ENCODE assay signal across 8 mouse cellular contexts in the genomic region with DNA sequence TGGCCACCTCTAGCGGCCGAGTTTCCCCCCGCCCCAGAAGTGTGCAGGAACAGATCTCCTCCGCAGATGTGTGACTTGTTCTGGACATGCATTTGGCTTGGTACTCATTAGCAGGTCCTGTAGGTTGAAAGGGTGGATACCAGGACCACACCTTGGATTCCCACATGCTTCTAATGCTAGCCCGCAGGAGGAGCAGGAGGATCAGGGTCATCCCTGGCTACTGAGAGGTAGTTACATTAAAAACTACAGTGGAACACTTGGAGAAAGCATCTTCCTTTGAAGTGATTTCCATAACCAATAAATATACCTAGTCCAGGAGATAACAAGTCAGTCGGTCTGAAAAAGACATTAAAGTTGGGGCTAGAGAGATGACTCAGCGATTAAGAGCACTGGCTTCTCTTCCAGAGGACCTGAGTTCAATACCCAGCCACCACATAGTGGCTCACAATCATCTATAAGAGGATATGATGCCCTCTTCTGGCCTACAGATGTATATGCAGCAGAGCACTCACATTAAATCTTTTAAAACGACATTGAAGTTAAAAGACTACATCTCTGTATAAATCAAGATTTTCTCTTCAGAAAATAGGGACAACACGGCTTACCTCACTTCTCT. TPM values are rescaled to one million over a fixed set of nuclear protein-coding genes. Genes with fewer than 3 reads are reported as not detected.
DNase-seq lines count a peak whose midpoint lies in the region; ATAC-seq and TF ChIP-seq lines count a peak whose summit lies in the region.

No protein-coding gene starts in this region.

- ATAC-seq in forebrain, embryonic 14.5 days: no peak
- no peak for ATAC-seq in liver, embryonic 11.5 days (replicated peaks; ENCODE audit: low FRiP score)

- H3K36me3 ChIP-seq in kidney, adult 2 months (ENCODE audit: control insufficient read depth, insufficient read depth, low read length): no peaks in the 10 kb centered on the region
- peaks cover 8% of the 10 kb centered on the region for H3K36me3 ChIP-seq in forebrain, embryonic 14.5 days (ENCODE audit: control insufficient read depth, insufficient read depth, low read length)
- H3K36me3 ChIP-seq in liver, embryonic 11.5 days (ENCODE audit: control insufficient read depth, insufficient read depth, low read length): peaks cover 5% of the 10 kb centered on the region; the same call in 1 of the 2 replicates

- peak overlapping the region; percentile 79; the same call in 1 of the 2 replicates for H3K9ac ChIP-seq in forebrain, embryonic 14.5 days (ENCODE audit: low read length)
- peak overlapping the region; percentile 27 for H3K9ac ChIP-seq in liver, embryonic 11.5 days (ENCODE audit: low read depth, low read length)

- intact Hi-C loops in left cerebral cortex, postnatal 14 days (cut with DNase I): no loop called here

- H3K4me3 ChIP-seq in kidney, adult 2 months (ENCODE audit: insufficient read depth, low read depth, low read length): peak overlapping the region; percentile 31
- peak overlapping the region; percentile 64 for H3K4me3 ChIP-seq in forebrain, embryonic 14.5 days (ENCODE audit: low read depth, low read length)
- H3K4me3 ChIP-seq in liver, embryonic 11.5 days (ENCODE audit: low read depth, low read length): peak overlapping the region; percentile 71

- peak; percentile 20 for DNase-seq in kidney, adult 2 months
- no peak for DNase-seq in kidney, adult 18-20 months
- DNase-seq in NIH3T3 (ENCODE audit: low read depth): peak; percentile 80
- peak; percentile 72 for DNase-seq in forebrain, embryonic 14.5 days (ENCODE audit: low spot score)
- DNase-seq in liver, embryonic 11.5 days (ENCODE audit: low spot score): no peak
- peak; percentile 69 for DNase-seq in retina, postnatal 1 day
- no peak for DNase-seq in left cerebral cortex, postnatal 14 days (ENCODE audit: low spot score in 2 of 2)
- no peak for DNase-seq in cerebellum, adult 11 months

- TF ChIP-seq CTCF in kidney, adult 2 months (conservative IDR thresholded peaks at IDR 0.05; ENCODE audit: insufficient read depth, insufficient read length, low read depth, low read length): no peak

- WGBS in kidney, adult 2 months: 3% methylated on average over 9 of the region's 9 CpGs
- WGBS in forebrain, embryonic 14.5 days: 13% methylated on average over 9 of the region's 9 CpGs
- WGBS in liver, embryonic 11.5 days: 5% methylated on average over 9 of the region's 9 CpGs

- no peaks in the 10 kb centered on the region for H3K9me3 ChIP-seq in forebrain, embryonic 14.5 days (replicated peaks; ENCODE audit: control insufficient read depth, low read length)
- no peaks in the 10 kb centered on the region for H3K9me3 ChIP-seq in liver, embryonic 11.5 days (ENCODE audit: control insufficient read depth, low read length)

- no peaks in the 10 kb centered on the region for H3K27me3 ChIP-seq in kidney, adult 2 months (replicated peaks; ENCODE audit: control insufficient read depth, insufficient read depth, low read length)
- no peaks in the 10 kb centered on the region for H3K27me3 ChIP-seq in forebrain, embryonic 14.5 days (replicated peaks; ENCODE audit: control insufficient read depth, insufficient read depth, low read length)
- H3K27me3 ChIP-seq in liver, embryonic 11.5 days (replicated peaks; ENCODE audit: control insufficient read depth, insufficient read depth, low read length): no peaks in the 10 kb centered on the region

- TF ChIP-seq POLR2A in kidney, adult 2 months (IDR thresholded peaks at IDR 0.05; ENCODE audit: low read depth, low read length): no peak

- H3K27ac ChIP-seq in kidney, adult 2 months (ENCODE audit: insufficient read depth, low read depth, low read length): peak overlapping the region; percentile 34; the same call in 1 of the 2 replicates
- H3K27ac ChIP-seq in forebrain, embryonic 14.5 days (ENCODE audit: low read depth, low read length): peak overlapping the region; percentile 87; the same call in 1 of the 2 replicates
- H3K27ac ChIP-seq in liver, embryonic 11.5 days (ENCODE audit: low read depth, low read length): peak overlapping the region; percentile 71; the same call in 1 of the 2 replicates

- H3K4me1 ChIP-seq in kidney, adult 2 months (ENCODE audit: control insufficient read depth, insufficient read depth, low read length): peaks cover 4% of the 10 kb centered on the region; the same call in 1 of the 2 replicates
- H3K4me1 ChIP-seq in forebrain, embryonic 14.5 days (ENCODE audit: control insufficient read depth, insufficient read depth, low read length): peaks cover 24% of the 10 kb centered on the region
- H3K4me1 ChIP-seq in liver, embryonic 11.5 days (replicated peaks; ENCODE audit: control insufficient read depth, insufficient read depth, low read length): peaks cover 19% of the 10 kb centered on the region; the same call in 1 of the 2 replicates

- H3K4me2 ChIP-seq in forebrain, embryonic 14.5 days (ENCODE audit: low read length): peak overlapping the region; percentile 52
- peak overlapping the region; percentile 87 for H3K4me2 ChIP-seq in liver, embryonic 11.5 days

RNA-seq across cellular contexts. Expression of a gene that starts 0.8 kb away (rescaled TPM):
- 1.4 and 2.1 TPM in 2 replicates for polyA plus RNA-seq in kidney, adult 2 months (2012; rRNA removed)
- 18.7 and 20.3 TPM in 2 replicates for polyA plus RNA-seq in forebrain, embryonic 14.5 days (2014; fragmentation: Nextera tagmentation; extraction: Ambion mirVana)
- polyA plus RNA-seq in liver, embryonic 11.5 days (2014; fragmentation: Nextera tagmentation; extraction: Ambion mirVana): 7.6 and 7.7 TPM in 2 replicates
- total RNA-seq in left cerebral cortex, postnatal 14 days (2021): 1 to 10 TPM; 5.6 to 6.5 TPM

RNA-seq across cellular contexts. Expression of a gene that starts 0.9 kb away (rescaled TPM):
- 0.07 TPM in 1 of 2 replicates, not detected in the other for polyA plus RNA-seq in kidney, adult 2 months (2012; rRNA removed)
- polyA plus RNA-seq in forebrain, embryonic 14.5 days (2014; fragmentation: Nextera tagmentation; extraction: Ambion mirVana): 2.0 and 2.7 TPM in 2 replicates
- 0.32 and 0.43 TPM in 2 replicates for polyA plus RNA-seq in liver, embryonic 11.5 days (2014; fragmentation: Nextera tagmentation; extraction: Ambion mirVana)
- total RNA-seq in left cerebral cortex, postnatal 14 days (2021): under 1 TPM in 1 of 2 experiments, not detected in 1; 0.59 TPM

RNA-seq across cellular contexts. Expression of a gene that starts 3.5 kb away (rescaled TPM):
- polyA plus RNA-seq in kidney, adult 2 months (2012; rRNA removed): 13.2 and 18.1 TPM in 2 replicates
- 123 and 140 TPM in 2 replicates for polyA plus RNA-seq in forebrain, embryonic 14.5 days (2014; fragmentation: Nextera tagmentation; extraction: Ambion mirVana)
- polyA plus RNA-seq in liver, embryonic 11.5 days (2014; fragmentation: Nextera tagmentation; extraction: Ambion mirVana): 48.6 and 54.6 TPM in 2 replicates
- 10 to 100 TPM; 54.8 to 67.7 TPM for total RNA-seq in left cerebral cortex, postnatal 14 days (2021)

RNA-seq across cellular contexts. Expression of a gene that starts 18.4 kb away (rescaled TPM):
- polyA plus RNA-seq in kidney, adult 2 months (2012; rRNA removed): 0.29 and 0.42 TPM in 2 replicates
- polyA plus RNA-seq in forebrain, embryonic 14.5 days (2014; fragmentation: Nextera tagmentation; extraction: Ambion mirVana): 13.6 and 13.8 TPM in 2 replicates
- polyA plus RNA-seq in liver, embryonic 11.5 days (2014; fragmentation: Nextera tagmentation; extraction: Ambion mirVana): 3.9 and 4.1 TPM in 2 replicates
- total RNA-seq in left cerebral cortex, postnatal 14 days (2021): 1 to 10 TPM; 2.7 to 4.3 TPM

RNA-seq across cellular contexts. Expression of a gene that starts 30.7 kb away (rescaled TPM):
- 0.64 and 1.4 TPM in 2 replicates for polyA plus RNA-seq in kidney, adult 2 months (2012; rRNA removed)
- 4.6 and 7.7 TPM in 2 replicates for polyA plus RNA-seq in forebrain, embryonic 14.5 days (2014; fragmentation: Nextera tagmentation; extraction: Ambion mirVana)
- 2.8 and 2.9 TPM in 2 replicates for polyA plus RNA-seq in liver, embryonic 11.5 days (2014; fragmentation: Nextera tagmentation; extraction: Ambion mirVana)
- 10 to 100 TPM; 29.8 to 35.3 TPM for total RNA-seq in left cerebral cortex, postnatal 14 days (2021)

Comparison
In these comparisons a context has a peak if more than half of its experiments do, and no peak if none do; other contexts are left out.
1. DNase-seq: peak in kidney, adult 2 months (single experiment), NIH3T3 (single experiment), forebrain, embryonic 14.5 days (single experiment) and retina, postnatal 1 day (single experiment); none in kidney, adult 18-20 months (single experiment), liver, embryonic 11.5 days (single experiment), left cerebral cortex, postnatal 14 days (0 of 2) and cerebellum, adult 11 months (single experiment).
2. H3K27ac ChIP-seq: peak in every context shown above with its lines; median percentile 87 in forebrain, embryonic 14.5 days; 71 in liver, embryonic 11.5 days; 34 in kidney, adult 2 months.
3. Peak in every context shown above with its lines, with median percentiles within 50 percentile points of each other: H3K4me3 ChIP-seq.